Mouse (Mus musculus): ENCODE measurements around the gene Tmem238l. TPM values are rescaled to one million over a fixed set of nuclear protein-coding genes. Genes with fewer than 3 reads are reported as not detected.

Tmem238l gene
- total RNA-seq (2023) = not detected

GRCm38 (mm10) chr11:66956303-66956702, at the start of gene Tmem238l:
Gene Tmem238l (plus strand): TSS chr11:66956638.

GRCm38 (mm10) chr11:66911811-66912210, 44.6 kb upstream of the Tmem238l start, which contains the start of gene Pirt:
Gene Pirt (plus strand): TSS chr11:66911981.

Other genes with a start within 250 kb of the Tmem238l start
- gene Pirt, start 44.7 kb upstream of the Tmem238l start, total RNA-seq (2023) = not detected
- gene Tmem220, start 68.5 kb downstream of the Tmem238l start, total RNA-seq (2023) = 0.68 TPM
- 40.6 TPM for gene Adprm, start 96.0 kb downstream of the Tmem238l start, total RNA-seq (2023)
- 12.4 TPM for gene Sco1, start 96.0 kb downstream of the Tmem238l start, total RNA-seq (2023)
- 0.18 TPM for gene Myh3, start 121.7 kb downstream of the Tmem238l start, total RNA-seq (2023)
- gene Myh2, start 214.4 kb downstream of the Tmem238l start, total RNA-seq (2023) = not detected
- not detected for gene Myh1, start 243.4 kb downstream of the Tmem238l start, total RNA-seq (2023)

All from CD4-positive naive resting alpha-beta T cell, adult 57 days (primary cell).